Mouse (Mus musculus) midbrain, embryonic 15.5 days (tissue): ENCODE measurements around the gene Tmem141. TPM values are rescaled to one million over a fixed set of nuclear protein-coding genes. Genes with fewer than 3 reads are reported as not detected.

ENCODE experiments used
- ATAC-seq: fragments of 200-750 bp; cut with Nextera tagmentation; replicated peaks from 2 replicates; pipeline ENCODE4 v1.8.0; 2017; ENCODE audit warnings: moderate TSS enrichment
- H3K27ac ChIP-seq: fragments of 300-500 bp; sonication (generic); 2 replicates; pipeline ENCODE4 v1.5.1; 2015; ENCODE audit warnings: mild to moderate bottlenecking, inconsistent platforms
- H3K27me3 ChIP-seq: fragments of 300-500 bp; sonication (generic); replicated peaks from 2 replicates; pipeline ENCODE4 v1.6.1; 2015; ENCODE audit warnings: inconsistent platforms
- H3K36me3 ChIP-seq: fragments of 300-500 bp; sonication (generic); replicated peaks from 2 replicates; pipeline ENCODE4 v1.6.1; 2015; ENCODE audit warnings: inconsistent platforms
- H3K4me1 ChIP-seq: fragments of 300-500 bp; sonication (generic); 2 replicates; pipeline ENCODE4 v1.6.1; 2015; ENCODE audit warnings: inconsistent platforms
- H3K4me2 ChIP-seq: fragments of 300-500 bp; sonication (generic); 2 replicates; pipeline ENCODE4 v1.6.1; 2015; ENCODE audit warnings: inconsistent platforms, mild to moderate bottlenecking, moderate library complexity
- H3K4me3 ChIP-seq: fragments of 300-500 bp; sonication (generic); 2 replicates; pipeline ENCODE4 v1.5.1; 2015; ENCODE audit warnings: mild to moderate bottlenecking, inconsistent platforms
- H3K9ac ChIP-seq: fragments of 300-500 bp; sonication (generic); 2 replicates; pipeline ENCODE4 v1.6.1; 2015; ENCODE audit warnings: mild to moderate bottlenecking, inconsistent platforms
- H3K9me3 ChIP-seq: fragments of 300-500 bp; sonication (generic); 2 replicates; pipeline ENCODE4 v1.6.1; 2016; ENCODE audit warnings: inconsistent platforms
- WGBS: fragments of 180-500 bp; shearing (Covaris S2); methylation state at CpG from one replicate; pipeline ENCODE4 v1.1.7; 2015; ENCODE audit warnings: mixed read lengths; 5-methylcytosine and 5-hydroxymethylcytosine counted together
- polyA plus RNA-seq: library from polyadenylated mRNA; unstranded; fragments of >200 nt; fragmentation: Nextera tagmentation; extraction: Ambion mirVana; gene quantifications from 2 replicates; pipeline ENCODE4 v1.2.1, GENCODE M21; 2015

The Tmem141 gene
- polyA plus RNA-seq, 1 experiment from 2014 or later = 56.4 TPM

- ATAC-seq = no peak
These were observed 23.1 kb downstream of the Tmem141 start for GRCm38 (mm10) chr2:25598749-25599148.

GRCm38 (mm10) chr2:25596765-25597510 is 24.9 kb downstream of the Tmem141 start:
- Histone ChIP-seq H3K4me3 (no peak overlapping the region), H3K9me3 (no peaks in the 10 kb centered on the region), H3K27me3 (no peaks in the 10 kb centered on the region), H3K36me3 (peaks cover 80% of the 10 kb centered on the region), H3K9ac (no peak overlapping the region), H3K4me1 (no peaks in the 10 kb centered on the region), H3K4me2 (no peak overlapping the region), H3K27ac (no peak overlapping the region)
- 95% methylated on average over 5 of the region's 5 CpGs for WGBS
- ATAC-seq = no peak

More at GRCm38 (mm10) chr2:25598749-25599148, 23.1 kb downstream of the Tmem141 start:
- no peak overlapping the region for H3K4me3 ChIP-seq
- no peaks in the 10 kb centered on the region for H3K9me3 ChIP-seq
- 94% methylated on average over 1 of the region's 1 CpGs for WGBS
- no peaks in the 10 kb centered on the region for H3K4me1 ChIP-seq
- no peak overlapping the region for H3K9ac ChIP-seq
- no peak overlapping the region for H3K4me2 ChIP-seq
- no peaks in the 10 kb centered on the region for H3K27me3 ChIP-seq
- H3K36me3 ChIP-seq = peaks cover 63% of the 10 kb centered on the region
- H3K27ac ChIP-seq = no peak overlapping the region

GRCm38 (mm10) chr2:25591863-25592262 is 29.9 kb downstream of the Tmem141 start:
- 86% methylated on average over 2 of the region's 2 CpGs for WGBS
- peaks cover 56% of the 10 kb centered on the region for H3K36me3 ChIP-seq
- H3K4me2 ChIP-seq = no peak overlapping the region

GRCm38 (mm10) chr2:25588227-25588907 is 33.4 kb downstream of the Tmem141 start:
- no peak for ATAC-seq
- peaks cover 41% of the 10 kb centered on the region for H3K36me3 ChIP-seq
- no peak overlapping the region for H3K27ac ChIP-seq
- H3K4me1 ChIP-seq = no peaks in the 10 kb centered on the region
- H3K9ac ChIP-seq = no peak overlapping the region
- no peak overlapping the region for H3K4me2 ChIP-seq
- no peak overlapping the region for H3K4me3 ChIP-seq
- H3K27me3 ChIP-seq = no peaks in the 10 kb centered on the region
- H3K9me3 ChIP-seq = no peaks in the 10 kb centered on the region
- WGBS = 96% methylated on average over 8 of the region's 8 CpGs

More at GRCm38 (mm10) chr2:25591863-25592262, 29.9 kb downstream of the Tmem141 start:
- no peak overlapping the region for H3K4me3 ChIP-seq
- H3K9me3 ChIP-seq = no peaks in the 10 kb centered on the region
- no peaks in the 10 kb centered on the region for H3K27me3 ChIP-seq
- ATAC-seq = no peak
- no peak overlapping the region for H3K9ac ChIP-seq
- H3K27ac ChIP-seq = no peak overlapping the region
- no peaks in the 10 kb centered on the region for H3K4me1 ChIP-seq

GRCm38 (mm10) chr2:25587290-25587689 is 34.5 kb downstream of the Tmem141 start:
- Histone ChIP-seq H3K36me3 (peaks cover 31% of the 10 kb centered on the region), H3K4me1 (peaks cover 9% of the 10 kb centered on the region), H3K9ac (no peak overlapping the region), H3K9me3 (no peaks in the 10 kb centered on the region), H3K4me3 (no peak overlapping the region), H3K27ac (no peak overlapping the region), H3K27me3 (no peaks in the 10 kb centered on the region), H3K4me2 (no peak overlapping the region)
- 91% methylated on average over 8 of the region's 8 CpGs for WGBS
- ATAC-seq = no peak

- Histone ChIP-seq H3K9me3 (no peaks in the 10 kb centered on the region), H3K4me2 (no peak overlapping the region), H3K9ac (no peak overlapping the region), H3K4me3 (no peak overlapping the region), H3K36me3 (peaks cover 18% of the 10 kb centered on the region), H3K27ac (no peak overlapping the region), H3K4me1 (peaks cover 22% of the 10 kb centered on the region), H3K27me3 (peaks cover under 1% of the 10 kb centered on the region)
- WGBS = 93% methylated on average over 3 of the region's 3 CpGs
- ATAC-seq = no peak
These were observed 36.2 kb downstream of the Tmem141 start for GRCm38 (mm10) chr2:25585601-25586000.

- H3K4me2 ChIP-seq = no peak overlapping the region
- H3K4me1 ChIP-seq = peaks cover 29% of the 10 kb centered on the region
- WGBS = 89% methylated on average over 4 of the region's 4 CpGs
- no peak overlapping the region for H3K9ac ChIP-seq
- H3K27ac ChIP-seq = no peak overlapping the region
- peaks cover 16% of the 10 kb centered on the region; the same call in 1 of the 2 replicates for H3K36me3 ChIP-seq
- H3K9me3 ChIP-seq = no peaks in the 10 kb centered on the region
- no peak for ATAC-seq
- peaks cover 8% of the 10 kb centered on the region for H3K27me3 ChIP-seq
- H3K4me3 ChIP-seq = no peak overlapping the region
These were observed 36.9 kb downstream of the Tmem141 start for GRCm38 (mm10) chr2:25584856-25585255.

GRCm38 (mm10) chr2:25584152-25584551 is 37.7 kb downstream of the Tmem141 start:
- no peak for ATAC-seq
- peaks cover 36% of the 10 kb centered on the region for H3K4me1 ChIP-seq
- H3K4me2 ChIP-seq = no peak overlapping the region
- H3K9ac ChIP-seq = no peak overlapping the region
- peaks cover 16% of the 10 kb centered on the region; the same call in 1 of the 2 replicates for H3K36me3 ChIP-seq
- no peak overlapping the region for H3K4me3 ChIP-seq
- peaks cover 15% of the 10 kb centered on the region for H3K27me3 ChIP-seq
- 99% methylated on average over 3 of the region's 3 CpGs for WGBS
- H3K27ac ChIP-seq = no peak overlapping the region
- no peaks in the 10 kb centered on the region for H3K9me3 ChIP-seq

- Histone ChIP-seq H3K4me2 (no peak overlapping the region), H3K9ac (no peak overlapping the region), H3K27me3 (peaks cover 21% of the 10 kb centered on the region), H3K36me3 (peaks cover 16% of the 10 kb centered on the region; the same call in 1 of the 2 replicates), H3K27ac (no peak overlapping the region), H3K4me1 (peaks cover 40% of the 10 kb centered on the region), H3K9me3 (no peaks in the 10 kb centered on the region), H3K4me3 (no peak overlapping the region)
- ATAC-seq = no peak
- WGBS = 82% methylated on average over 4 of the region's 4 CpGs
These were observed 38.2 kb downstream of the Tmem141 start for GRCm38 (mm10) chr2:25583571-25583970.

GRCm38 (mm10) chr2:25583120-25583481 is 38.7 kb downstream of the Tmem141 start:
- 72% methylated on average over 6 of the region's 6 CpGs for whole genome bisulfite sequencing
- no peak overlapping the region for H3K9ac ChIP-seq
- no peak overlapping the region for H3K27ac ChIP-seq
- no peaks in the 10 kb centered on the region for H3K9me3 ChIP-seq
- H3K4me2 ChIP-seq = no peak overlapping the region
- H3K4me1 ChIP-seq = peaks cover 44% of the 10 kb centered on the region
- no peak for ATAC-seq
- H3K4me3 ChIP-seq = no peak overlapping the region
- H3K27me3 ChIP-seq = peaks cover 26% of the 10 kb centered on the region
- H3K36me3 ChIP-seq = peaks cover 16% of the 10 kb centered on the region; the same call in 1 of the 2 replicates

- H3K27me3 ChIP-seq = peaks cover 31% of the 10 kb centered on the region
- H3K36me3 ChIP-seq = peaks cover 16% of the 10 kb centered on the region; the same call in 1 of the 2 replicates
- H3K4me1 ChIP-seq = peaks cover 49% of the 10 kb centered on the region
- no peak overlapping the region for H3K4me3 ChIP-seq
- H3K9me3 ChIP-seq = no peaks in the 10 kb centered on the region
- ATAC-seq = peak; percentile 41; the same call in 1 of the 2 replicates
- no peak overlapping the region for H3K27ac ChIP-seq
- no peak overlapping the region for H3K4me2 ChIP-seq
- no peak overlapping the region for H3K9ac ChIP-seq
- WGBS = 56% methylated on average over 12 of the region's 12 CpGs
These were observed 39.2 kb downstream of the Tmem141 start for GRCm38 (mm10) chr2:25582466-25583119.

GRCm38 (mm10) chr2:25581901-25582301 is 39.9 kb downstream of the Tmem141 start:
- peak overlapping the region; percentile 71; the same call in 1 of the 2 replicates for H3K4me2 ChIP-seq
- no peak overlapping the region for H3K9ac ChIP-seq
- H3K9me3 ChIP-seq = no peaks in the 10 kb centered on the region
- H3K4me1 ChIP-seq = peaks cover 56% of the 10 kb centered on the region
- H3K36me3 ChIP-seq = peaks cover 13% of the 10 kb centered on the region; the same call in 1 of the 2 replicates
- H3K27ac ChIP-seq = no peak overlapping the region
- no peak for ATAC-seq
- 33% methylated on average over 6 of the region's 6 CpGs for WGBS
- peaks cover 38% of the 10 kb centered on the region for H3K27me3 ChIP-seq
- H3K4me3 ChIP-seq = no peak overlapping the region; the same call in 1 of the 2 replicates
